Mouse (Mus musculus) thymus, adult 18-20 months (tissue): ENCODE data around the gene Mok.

ENCODE experiments used
- DNase-seq, 2 experiments: peaks; one replicate each; pipeline ENCODE4 v3.0.0; 2022; ENCODE audit warnings: mixed read lengths in 2 of 2

The Mok gene

GRCm38 (mm10) chr12:110846191-110846765, 5.5 kb upstream of the Mok start:
- no peak for DNase-seq

GRCm38 (mm10) chr12:110845131-110845880, 4.6 kb upstream of the Mok start:
- peak; percentile 45 to 58 for DNase-seq

- no peak for DNase-seq
Measured at GRCm38 (mm10) chr12:110844227-110845130, 3.7 kb upstream of the Mok start.

- peak; percentile 54 to 57 for DNase-seq
Measured at GRCm38 (mm10) chr12:110843194-110844048, 2.7 kb upstream of the Mok start.

DNA sequence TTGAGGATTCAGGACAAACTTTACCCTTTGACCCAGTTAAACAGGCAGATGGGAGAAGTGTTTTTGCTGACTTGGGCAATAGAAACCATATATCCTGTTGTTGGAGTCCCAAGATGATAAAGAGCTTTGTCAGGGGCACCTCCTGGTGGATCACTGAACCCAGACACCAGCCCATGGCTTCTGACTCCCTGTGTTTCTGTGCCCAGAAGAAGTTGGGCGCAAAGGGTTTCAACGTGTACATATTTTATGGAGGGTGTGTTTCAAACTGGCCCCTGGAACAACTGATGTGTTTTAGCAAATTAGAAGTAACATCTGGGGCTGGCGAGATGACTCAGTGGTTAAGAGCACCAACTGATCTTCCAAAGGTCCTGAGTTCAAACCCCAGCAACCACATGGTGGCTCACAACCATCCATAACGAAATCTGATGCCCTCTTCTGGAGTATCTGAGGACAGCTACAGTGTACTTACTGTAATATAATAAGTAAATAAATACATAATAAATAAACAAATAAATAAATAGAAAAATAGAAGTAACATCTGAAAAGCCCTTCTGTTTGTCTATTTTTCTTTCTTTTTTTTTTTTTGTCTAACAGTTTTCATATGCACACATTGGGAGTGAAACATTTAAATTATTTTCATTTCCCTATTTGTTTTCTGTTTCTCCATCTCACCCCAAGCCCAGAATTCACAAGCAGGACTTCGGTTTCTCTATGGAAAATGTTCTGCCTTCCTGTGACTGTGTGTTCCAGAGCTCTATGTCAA, 1.2 kb upstream of the Mok start:
- no peak for DNase-seq

- no peak for DNase-seq
Measured at GRCm38 (mm10) chr12:110837850-110838249, 2.9 kb downstream of the Mok start.

DNA sequence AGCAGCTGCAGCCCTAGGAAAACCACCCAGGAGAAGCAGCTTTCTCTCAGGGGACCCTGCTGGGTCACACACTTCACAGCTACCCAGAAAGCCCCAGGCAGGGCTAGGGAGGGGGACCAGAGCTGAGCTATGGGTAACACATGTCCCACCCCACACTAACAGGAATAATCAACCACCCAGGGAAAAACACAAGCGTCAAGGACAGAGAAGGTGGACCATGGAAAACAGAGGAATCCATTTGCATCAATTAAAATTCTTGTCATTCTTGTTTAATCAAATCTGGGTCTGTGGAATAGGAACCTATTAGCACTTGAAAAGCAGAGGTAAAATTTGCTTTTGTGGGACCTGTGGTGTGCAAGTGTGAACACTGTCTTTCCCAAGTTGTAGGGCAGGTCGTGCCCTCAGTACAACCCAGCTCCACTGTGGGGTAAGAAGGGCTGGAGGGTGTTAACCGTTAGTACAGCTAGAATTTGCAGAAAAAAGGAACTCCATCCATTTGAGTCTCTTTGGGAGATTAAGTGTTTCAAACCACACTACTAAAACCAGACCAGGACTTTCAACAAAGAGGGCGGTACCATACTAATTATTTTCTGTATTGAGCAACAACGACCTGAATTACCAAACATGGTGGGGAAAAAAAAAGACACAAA, 3.4 kb downstream of the Mok start:
- DNase-seq = no peak

- no peak for DNase-seq
Measured at GRCm38 (mm10) chr12:110836729-110837128, 4.0 kb downstream of the Mok start.

- no peak for DNase-seq
Measured at GRCm38 (mm10) chr12:110835182-110835581, 5.6 kb downstream of the Mok start.

DNA sequence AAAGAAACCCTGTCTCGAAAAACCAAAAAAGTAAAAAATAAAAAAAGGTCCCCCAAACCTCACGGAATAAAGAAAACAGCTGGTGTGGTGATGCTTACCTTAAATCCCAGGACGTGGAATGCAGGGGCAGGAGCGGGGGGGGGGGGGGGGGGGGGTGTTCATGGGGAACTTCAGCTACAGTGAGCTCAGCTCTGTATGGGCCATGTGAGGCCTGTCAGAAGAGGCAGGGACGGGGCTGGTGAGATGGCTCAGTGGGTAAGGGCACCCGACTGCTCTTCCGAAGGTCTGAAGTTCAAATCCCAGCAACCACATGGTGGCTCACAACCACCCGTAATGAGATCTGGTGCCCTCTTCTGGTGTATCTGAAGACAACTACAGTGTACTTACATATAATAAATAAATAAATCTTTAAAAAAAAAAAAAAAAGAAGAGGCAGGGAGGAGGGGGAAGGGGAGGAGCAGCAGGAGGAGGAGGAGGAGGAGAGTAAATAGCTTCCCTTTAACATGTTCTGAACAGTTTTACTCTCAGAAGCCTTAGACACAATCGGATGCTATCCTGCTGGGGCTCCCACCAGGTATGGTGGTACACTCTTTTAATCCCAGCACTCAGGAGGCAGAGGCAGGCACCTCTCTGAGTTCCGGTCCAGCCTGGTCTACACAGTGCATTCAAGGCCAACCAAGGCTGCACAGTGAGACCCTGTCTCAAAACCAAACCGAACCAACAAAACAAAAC, 10.3 kb downstream of the Mok start:
- no peak for DNase-seq

GRCm38 (mm10) chr12:110828908-110829307, 11.8 kb downstream of the Mok start:
- no peak for DNase-seq

GRCm38 (mm10) chr12:110822366-110822765, 18.4 kb downstream of the Mok start:
- DNase-seq = no peak

GRCm38 (mm10) chr12:110821787-110822186, 19.0 kb downstream of the Mok start:
- DNase-seq = no peak

- no peak for DNase-seq
Measured at GRCm38 (mm10) chr12:110819367-110819766, 21.4 kb downstream of the Mok start.

DNA sequence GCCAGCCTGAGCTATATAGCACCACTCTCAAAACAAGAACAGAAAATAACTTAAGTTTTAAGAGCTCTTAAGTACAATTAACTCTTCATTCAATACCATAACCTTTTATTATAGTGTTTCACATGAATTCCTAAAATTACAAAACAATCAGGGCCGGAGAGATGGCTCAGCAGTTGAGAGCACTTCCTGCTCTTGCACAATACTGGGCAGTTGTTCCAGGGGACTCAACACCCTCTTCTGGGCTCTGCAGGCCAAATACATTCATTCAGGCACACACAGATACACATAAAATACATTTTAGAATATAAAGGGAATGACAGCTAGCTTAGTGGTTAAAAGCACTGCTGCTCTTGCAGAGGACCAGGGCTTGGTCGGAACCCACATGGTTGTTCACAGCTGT, 23.9 kb downstream of the Mok start:
- no peak for DNase-seq

DNA sequence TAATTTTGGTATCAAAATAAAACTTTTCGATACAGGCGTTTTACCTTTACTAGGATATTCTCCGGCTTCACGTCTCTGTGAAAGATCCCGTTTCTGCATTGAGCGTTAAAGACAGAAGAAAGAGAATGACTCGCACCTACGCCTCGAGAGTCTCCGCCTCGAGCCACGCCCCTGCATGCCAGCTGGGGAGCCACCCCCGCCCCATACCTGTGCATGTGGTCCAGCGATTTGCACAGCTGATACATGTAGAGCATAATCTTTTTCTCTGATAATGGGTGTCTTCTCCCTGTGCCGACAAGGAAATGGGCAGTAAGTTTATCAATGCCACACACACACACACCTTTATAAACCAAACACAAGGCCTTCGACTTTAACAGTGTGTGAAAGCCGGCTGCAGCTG, 25.8 kb downstream of the Mok start:
- no peak for DNase-seq

DNA sequence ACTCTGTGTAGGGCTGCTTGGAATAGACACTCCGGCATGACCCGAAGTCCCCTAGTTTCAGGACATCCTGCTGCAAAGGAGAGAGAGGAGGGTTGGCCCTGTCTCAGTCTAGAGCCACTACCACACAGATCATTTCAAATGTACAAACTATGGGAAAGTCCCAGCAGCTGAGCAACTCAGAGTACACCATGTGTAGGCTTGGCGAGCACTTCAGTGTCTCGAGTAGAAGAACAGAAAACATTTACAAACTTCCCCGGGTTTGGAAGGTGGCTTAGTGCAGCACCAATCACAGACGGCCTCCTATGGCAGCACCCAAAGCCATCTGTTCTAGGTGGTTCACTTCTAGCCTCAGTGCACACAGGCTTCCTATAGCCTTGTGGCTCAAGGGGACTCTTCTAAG, 27.1 kb downstream of the Mok start:
- no peak for DNase-seq

DNA sequence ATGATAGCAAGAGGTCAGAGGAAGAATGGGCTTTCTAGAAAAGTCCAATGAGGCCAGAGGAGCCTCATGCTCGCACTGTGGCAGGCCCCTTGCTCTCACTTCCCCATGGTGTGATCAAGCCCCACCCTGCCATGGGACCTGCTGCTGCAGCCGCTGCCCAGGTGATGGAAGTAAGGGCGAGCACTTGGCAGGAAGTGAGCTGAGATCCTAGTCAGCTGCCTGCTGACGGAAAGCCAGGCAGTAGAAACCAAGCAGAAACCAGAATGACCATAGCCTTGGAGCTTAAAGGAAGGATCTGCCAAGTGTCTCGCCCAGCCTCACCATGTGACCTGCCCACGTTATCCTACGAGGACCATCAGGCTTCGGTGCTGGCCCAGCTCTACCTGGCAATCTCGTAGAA, 27.6 kb downstream of the Mok start:
- DNase-seq = no peak

GRCm38 (mm10) chr12:110808848-110809247, 31.9 kb downstream of the Mok start:
- DNase-seq = no peak

GRCm38 (mm10) chr12:110808430-110808829, 32.3 kb downstream of the Mok start:
- DNase-seq = no peak
